Mouse (Mus musculus): ENCODE measurements around the gene Higd1c. TPM values are rescaled to one million over a fixed set of nuclear protein-coding genes. Genes with fewer than 3 reads are reported as not detected.
"Not testable (repeated sequence)": the region's sequence is repeated elsewhere in the genome, so short reads cannot be mapped to it uniquely, and the experiment has no call there.

Higd1c gene
- polyA plus RNA-seq, 1 experiment = not detected

DNA sequence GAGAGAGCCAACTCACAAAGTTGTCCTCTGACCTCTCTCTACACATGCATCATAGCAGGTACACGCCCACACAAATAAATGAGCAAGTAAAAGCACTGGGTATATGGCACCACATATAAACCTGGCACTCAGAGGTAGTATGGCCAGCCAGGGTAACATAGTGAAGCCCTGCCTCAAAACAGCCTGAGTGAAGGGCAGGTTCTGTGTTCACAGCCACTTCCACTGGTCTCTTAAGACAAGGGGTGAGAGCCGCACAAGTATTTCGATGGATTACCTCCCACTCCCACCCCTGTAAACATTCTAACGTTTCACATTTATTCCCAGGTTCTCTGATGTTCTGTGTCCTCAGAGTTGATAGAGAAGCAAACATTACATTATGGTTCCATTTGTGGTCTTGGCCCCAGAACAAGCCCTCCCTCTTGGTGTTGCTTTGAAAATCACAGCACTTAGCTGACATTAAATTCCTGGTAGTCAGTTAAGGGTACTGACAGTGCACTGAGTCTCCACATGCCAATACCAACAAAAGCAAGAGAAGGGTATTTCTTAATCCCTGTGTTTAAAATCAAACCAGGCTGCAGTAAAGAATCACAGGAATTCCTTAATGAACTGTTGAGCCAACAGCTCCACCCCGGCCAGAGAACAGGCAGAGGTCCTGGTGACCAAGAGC lies 22.9 kb upstream of the Higd1c start:
- not testable (repeated sequence) for H3K4me1 ChIP-seq (ENCODE audit: control insufficient read depth, insufficient read depth, insufficient read length, low read length); H3K4me3 ChIP-seq (ENCODE audit: insufficient read depth, low read depth, low read length); H3K27ac ChIP-seq (replicated peaks; ENCODE audit: low read depth, low read length)

- H3K4me1 ChIP-seq (ENCODE audit: control insufficient read depth, insufficient read depth, insufficient read length, low read length) = no peaks in the 10 kb centered on the region
- no peak overlapping the region for H3K4me3 ChIP-seq (ENCODE audit: insufficient read depth, low read depth, low read length)
- no peak overlapping the region for H3K27ac ChIP-seq (replicated peaks; ENCODE audit: low read depth, low read length)
These were observed 18.9 kb upstream of the Higd1c start for GRCm38 (mm10) chr15:100345484-100345883.

DNA sequence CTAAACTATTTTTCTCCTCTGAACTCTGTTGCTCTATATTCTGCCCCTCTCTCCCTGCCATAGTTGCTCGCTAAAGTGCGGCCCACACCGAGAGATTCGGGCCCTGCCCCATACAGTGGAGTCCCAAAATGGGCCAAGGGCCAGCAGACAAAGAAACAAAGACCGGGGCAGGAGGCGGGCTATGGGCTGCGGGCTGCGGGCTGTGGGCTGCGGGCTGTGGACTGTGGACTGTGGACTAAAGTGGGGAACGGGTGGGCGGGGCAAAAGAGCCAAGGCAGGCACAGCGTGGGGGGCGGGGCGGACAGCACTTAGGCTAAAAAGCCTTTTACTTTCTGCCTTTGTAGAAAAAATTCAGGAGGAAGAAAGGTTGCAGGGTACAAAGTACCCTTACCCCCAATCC lies 17.6 kb upstream of the Higd1c start:
- H3K27ac ChIP-seq (replicated peaks; ENCODE audit: low read depth, low read length) = no peak overlapping the region
- H3K4me1 ChIP-seq (ENCODE audit: control insufficient read depth, insufficient read depth, insufficient read length, low read length) = no peaks in the 10 kb centered on the region
- no peak overlapping the region for H3K4me3 ChIP-seq (ENCODE audit: insufficient read depth, low read depth, low read length)

DNA sequence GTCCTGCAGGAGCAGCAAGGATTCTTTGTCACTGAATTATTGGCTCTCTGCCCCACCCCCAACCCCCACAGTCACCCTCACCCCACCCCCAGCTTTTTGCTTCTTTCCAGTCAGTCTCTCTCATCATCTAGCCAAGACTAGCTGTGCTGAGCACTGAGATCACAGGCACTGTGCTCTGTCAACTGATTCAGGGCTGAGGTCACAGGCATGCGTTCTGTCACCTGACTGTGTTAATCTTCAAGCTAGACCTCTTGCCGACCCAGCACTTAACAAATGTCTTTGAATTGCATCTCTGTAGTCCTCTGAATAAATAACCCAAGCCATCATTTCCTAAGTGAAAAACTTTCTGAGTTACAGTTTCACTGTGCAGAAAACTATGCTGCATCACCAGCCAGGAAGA lies 14.8 kb upstream of the Higd1c start:
- Histone ChIP-seq H3K4me3 (ENCODE audit: insufficient read depth, low read depth, low read length) (no peak overlapping the region), H3K27ac (replicated peaks; ENCODE audit: low read depth, low read length) (no peak overlapping the region), H3K4me1 (ENCODE audit: control insufficient read depth, insufficient read depth, insufficient read length, low read length) (no peaks in the 10 kb centered on the region)

DNA sequence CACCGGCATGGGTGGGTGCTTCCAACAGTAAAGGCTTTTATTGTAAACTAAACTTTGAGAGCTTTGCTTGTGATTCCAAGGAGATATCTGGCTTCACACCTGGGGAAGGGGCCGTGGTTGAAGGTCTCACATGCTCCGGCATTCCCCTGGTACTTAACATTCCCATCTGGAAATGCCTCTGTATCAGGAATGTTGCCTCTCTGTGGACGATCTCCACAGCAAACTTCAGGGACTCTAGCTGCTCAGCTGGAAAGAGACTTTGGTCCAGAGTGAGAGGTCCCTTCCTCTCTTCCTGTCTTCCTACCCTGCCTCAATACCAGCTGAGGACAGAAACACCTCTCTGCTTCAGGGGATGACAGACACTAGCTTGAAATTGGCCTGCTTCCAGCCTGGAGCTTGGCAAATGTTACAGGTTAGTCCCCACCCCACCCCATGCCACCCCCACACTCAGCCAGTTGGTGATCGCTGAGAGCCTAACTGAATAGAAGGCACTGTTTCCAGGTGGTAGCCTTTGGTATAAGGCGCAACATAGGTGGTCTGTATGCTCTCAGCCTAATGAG lies 12.8 kb upstream of the Higd1c start:
- no peak overlapping the region for H3K27ac ChIP-seq (replicated peaks; ENCODE audit: low read depth, low read length)
- no peak overlapping the region for H3K4me3 ChIP-seq (ENCODE audit: insufficient read depth, low read depth, low read length)
- H3K4me1 ChIP-seq (ENCODE audit: control insufficient read depth, insufficient read depth, insufficient read length, low read length) = no peaks in the 10 kb centered on the region

- H3K27ac ChIP-seq (replicated peaks; ENCODE audit: low read depth, low read length) = no peak within 1 kb of the TSS
- H3K4me3 ChIP-seq (ENCODE audit: insufficient read depth, low read depth, low read length) = no peak within 1 kb of the TSS
- H3K4me1 ChIP-seq (ENCODE audit: control insufficient read depth, insufficient read depth, insufficient read length, low read length) = no peaks in the 10 kb centered on the region
These were observed 11.6 kb upstream of the Higd1c start, which contains the start of the genes Methig1 and Mettl7a2 for GRCm38 (mm10) chr15:100352711-100353250. TSS of gene Methig1 (plus strand) at chr15:100353149. TSS of gene Mettl7a2 (plus strand) at chr15:100353200.

DNA sequence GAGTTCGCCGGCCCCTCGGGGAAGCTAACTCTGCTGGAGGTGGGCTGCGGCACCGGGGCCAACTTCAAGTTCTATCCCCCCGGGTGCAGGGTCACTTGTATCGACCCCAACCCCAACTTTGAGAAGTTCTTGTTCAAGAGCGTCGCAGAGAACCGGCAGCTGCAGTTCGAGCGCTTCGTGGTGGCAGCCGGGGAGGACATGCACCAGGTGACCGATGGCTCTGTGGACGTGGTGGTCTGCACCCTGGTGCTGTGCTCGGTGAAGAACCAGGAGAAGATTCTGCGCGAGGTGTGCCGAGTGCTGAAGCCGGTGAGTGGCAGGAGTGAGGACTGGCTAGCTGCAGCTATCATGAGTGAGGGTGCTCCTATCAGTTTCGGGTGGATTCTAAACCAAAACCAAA lies 10.9 kb upstream of the Higd1c start:
- not testable (repeated sequence) for H3K27ac ChIP-seq (replicated peaks; ENCODE audit: low read depth, low read length); H3K4me3 ChIP-seq (ENCODE audit: insufficient read depth, low read depth, low read length)

GRCm38 (mm10) chr15:100355876-100356275 lies 8.5 kb upstream of the Higd1c start:
- no peak overlapping the region for H3K4me3 ChIP-seq (ENCODE audit: insufficient read depth, low read depth, low read length)
- no peak overlapping the region for H3K27ac ChIP-seq (replicated peaks; ENCODE audit: low read depth, low read length)

More for the DNA sequence above, 10.9 kb upstream of the Higd1c start:
- H3K4me1 ChIP-seq (ENCODE audit: control insufficient read depth, insufficient read depth, insufficient read length, low read length) = not testable (repeated sequence)

GRCm38 (mm10) chr15:100365967-100366366 lies 1.6 kb downstream of the Higd1c start:
- H3K27ac ChIP-seq (replicated peaks; ENCODE audit: low read depth, low read length); H3K4me1 ChIP-seq (ENCODE audit: control insufficient read depth, insufficient read depth, insufficient read length, low read length); H3K4me3 ChIP-seq (ENCODE audit: insufficient read depth, low read depth, low read length): not testable (repeated sequence)

More at GRCm38 (mm10) chr15:100355876-100356275, 8.5 kb upstream of the Higd1c start:
- H3K4me1 ChIP-seq (ENCODE audit: control insufficient read depth, insufficient read depth, insufficient read length, low read length) = no peaks in the 10 kb centered on the region

DNA sequence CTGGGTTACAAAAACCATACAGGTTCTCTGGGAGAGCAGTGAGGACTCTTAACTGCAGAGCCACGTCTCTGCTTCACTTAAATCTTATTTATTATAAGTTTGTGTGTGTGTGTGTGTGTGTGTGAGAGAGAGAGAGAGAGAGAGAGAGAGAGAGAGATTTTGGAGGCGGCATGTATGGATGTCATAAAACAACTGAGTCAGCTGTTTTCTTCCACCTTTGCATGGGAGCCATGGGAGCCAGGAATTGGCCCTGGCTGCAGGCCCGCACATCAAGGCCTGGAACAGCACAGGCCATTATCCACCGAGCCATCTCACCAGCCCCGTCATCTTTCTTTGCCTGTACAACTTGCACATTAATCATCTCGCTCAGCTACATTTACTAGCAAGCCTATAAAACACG lies 2.8 kb downstream of the Higd1c start:
- H3K27ac ChIP-seq (replicated peaks; ENCODE audit: low read depth, low read length) = no peak overlapping the region
- H3K4me3 ChIP-seq (ENCODE audit: insufficient read depth, low read depth, low read length) = no peak overlapping the region
- no peaks in the 10 kb centered on the region for H3K4me1 ChIP-seq (ENCODE audit: control insufficient read depth, insufficient read depth, insufficient read length, low read length)

DNA sequence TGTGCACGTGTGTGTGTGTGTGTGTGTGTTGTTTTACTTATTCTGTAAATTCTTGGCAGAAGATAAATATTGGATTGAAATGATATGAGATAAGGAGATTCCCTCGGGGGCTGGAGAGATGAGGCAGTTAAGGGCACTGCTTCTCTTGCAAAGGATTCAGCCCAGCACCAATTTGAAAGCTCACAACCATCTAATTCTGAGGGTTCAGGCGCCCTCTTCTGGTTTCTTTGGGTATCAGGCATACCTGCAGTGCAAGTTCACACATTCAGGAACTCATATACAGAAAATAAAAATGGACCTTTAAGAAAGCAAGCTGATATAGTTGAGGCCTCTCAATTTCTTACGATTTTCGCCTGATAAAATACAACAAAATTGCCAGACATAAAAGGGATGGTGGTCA lies 10.7 kb downstream of the Higd1c start:
- H3K27ac ChIP-seq (replicated peaks; ENCODE audit: low read depth, low read length) = no peak overlapping the region
- no peak overlapping the region for H3K4me3 ChIP-seq (ENCODE audit: insufficient read depth, low read depth, low read length)
- H3K4me1 ChIP-seq (ENCODE audit: control insufficient read depth, insufficient read depth, insufficient read length, low read length) = no peaks in the 10 kb centered on the region

- not testable (repeated sequence) for H3K4me3 ChIP-seq (ENCODE audit: insufficient read depth, low read depth, low read length); H3K27ac ChIP-seq (replicated peaks; ENCODE audit: low read depth, low read length); H3K4me1 ChIP-seq (ENCODE audit: control insufficient read depth, insufficient read depth, insufficient read length, low read length)
These were observed 13.6 kb downstream of the Higd1c start for GRCm38 (mm10) chr15:100377847-100378505.

DNA sequence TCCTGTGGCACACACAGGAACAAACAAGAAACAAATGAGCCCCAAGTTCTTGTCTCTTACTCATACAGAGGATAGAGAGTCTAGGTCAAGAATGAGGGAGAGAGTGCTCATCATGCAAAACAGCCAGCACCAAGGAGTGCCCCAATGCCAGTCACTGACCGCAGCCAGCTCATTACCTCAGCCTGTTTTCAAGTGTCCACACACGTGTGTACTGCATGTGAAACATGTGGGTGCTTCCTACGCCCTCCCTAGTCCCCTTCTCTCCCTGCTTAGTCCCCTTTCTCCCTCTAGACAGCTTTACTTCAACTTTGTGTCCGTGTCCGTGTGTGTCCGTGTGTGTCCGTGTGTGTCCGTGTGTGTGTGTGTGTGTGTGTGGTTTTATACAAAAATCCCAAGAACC lies 15.3 kb downstream of the Higd1c start:
- no peak overlapping the region for H3K27ac ChIP-seq (replicated peaks; ENCODE audit: low read depth, low read length)
- H3K4me1 ChIP-seq (ENCODE audit: control insufficient read depth, insufficient read depth, insufficient read length, low read length) = no peaks in the 10 kb centered on the region

GRCm38 (mm10) chr15:100380104-100380503 lies 15.8 kb downstream of the Higd1c start:
- no peak overlapping the region for H3K4me3 ChIP-seq (ENCODE audit: insufficient read depth, low read depth, low read length)
- H3K27ac ChIP-seq (replicated peaks; ENCODE audit: low read depth, low read length) = no peak overlapping the region
- no peaks in the 10 kb centered on the region for H3K4me1 ChIP-seq (ENCODE audit: control insufficient read depth, insufficient read depth, insufficient read length, low read length)

More for the DNA sequence above, 15.3 kb downstream of the Higd1c start:
- no peak overlapping the region for H3K4me3 ChIP-seq (ENCODE audit: insufficient read depth, low read depth, low read length)

GRCm38 (mm10) chr15:100385705-100386104 lies 21.4 kb downstream of the Higd1c start:
- Histone ChIP-seq H3K27ac (replicated peaks; ENCODE audit: low read depth, low read length) (no peak overlapping the region), H3K4me3 (ENCODE audit: insufficient read depth, low read depth, low read length) (no peak overlapping the region), H3K4me1 (ENCODE audit: control insufficient read depth, insufficient read depth, insufficient read length, low read length) (no peaks in the 10 kb centered on the region)

Data from brown adipose tissue, adult 24 weeks (tissue).